Mouse (Mus musculus) spleen, postnatal 36 days (tissue): Measurements from ENCODE around the gene Gm6592.
"Not testable (repeated sequence)": the region's sequence is repeated elsewhere in the genome, so short reads cannot be mapped to it uniquely, and the experiment has no call there.

Source experiments
- DNase-seq, 2 experiments: peaks; one replicate each; pipeline ENCODE4 v3.0.0; 2022; ENCODE audit warnings: low spot score in 2 of 2, mixed read lengths in 1 of 2

Gene Gm6592

GRCm38 (mm10) chrX:8843694-8844093 lies at the start of gene Gm6592:
Gene Gm6592 (plus strand): TSS chrX:8843994.
- DNase-seq, result no peak

- DNase-seq, result not testable (repeated sequence)
These were observed 40.4 kb upstream of the Gm6592 start, which contains the start of gene Ssxb5 for GRCm38 (mm10) chrX:8803391-8803790. Gene Ssxb5 (plus strand): TSS chrX:8803691.

- peak in 1 of 2 experiments; percentile 0 for DNase-seq
These were observed 11.8 kb upstream of the Gm6592 start for GRCm38 (mm10) chrX:8832043-8832442.

- no peak for DNase-seq
These were observed 8.7 kb downstream of the Gm6592 start for GRCm38 (mm10) chrX:8852486-8852885.

GRCm38 (mm10) chrX:8864331-8864730 lies 20.5 kb downstream of the Gm6592 start:
- DNase-seq, result peak; percentile 5 to 30

GRCm38 (mm10) chrX:8873953-8874352 lies 30.2 kb downstream of the Gm6592 start, which contains the start of gene Gm5751:
Gene Gm5751 (plus strand): TSS chrX:8874253.
- DNase-seq, result not testable (repeated sequence)

- DNase-seq, result no peak
These were observed 40.5 kb downstream of the Gm6592 start for GRCm38 (mm10) chrX:8884336-8884735.

GRCm38 (mm10) chrX:8891975-8892342 lies 48.2 kb downstream of the Gm6592 start:
- no peak for DNase-seq

- DNase-seq, result peak; percentile 47 to 59
These were observed 48.8 kb downstream of the Gm6592 start, which contains the start of gene B630019K06Rik for GRCm38 (mm10) chrX:8892343-8893155. Gene B630019K06Rik (plus strand): TSS chrX:8892382.

GRCm38 (mm10) chrX:8893182-8893651 lies 49.4 kb downstream of the Gm6592 start:
- DNase-seq, result no peak
